Mouse (Mus musculus): ENCODE data around the gene Cdc42bpa. TPM values are rescaled to one million over a fixed set of nuclear protein-coding genes. Genes with fewer than 3 reads are reported as not detected.

The Cdc42bpa gene
- total and polyA plus RNA-seq, 2 experiments from 2014 or later: 29.1 to 84.3 TPM

DNA sequence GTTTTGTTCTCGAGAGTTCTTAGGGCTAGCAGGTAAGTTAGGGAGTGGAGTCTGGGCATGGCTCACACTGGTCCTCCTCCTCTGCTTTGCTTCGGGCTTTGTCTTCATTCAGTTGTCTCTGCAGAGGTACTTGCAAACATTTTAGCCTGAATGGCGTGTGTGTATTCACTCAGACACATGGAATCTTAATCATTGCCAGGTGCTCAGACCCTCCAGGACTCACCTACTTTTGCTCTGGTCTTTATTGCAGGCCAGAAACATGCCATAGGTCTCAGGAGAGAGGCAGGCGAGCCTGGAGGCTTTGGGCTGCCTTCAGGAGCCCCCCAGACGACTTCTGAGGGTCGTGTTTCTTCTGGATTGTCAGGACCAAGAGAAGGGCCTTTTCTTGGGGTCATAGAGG lies 17.2 kb downstream of the Cdc42bpa start:
- 81% methylated on average over 6 of the region's 6 CpGs for WGBS
- DNase-seq (ENCODE audit: low spot score) (no peak), ATAC-seq (no peak)
- H3K9me3 ChIP-seq (ENCODE audit: low read length): peaks cover 5% of the 10 kb centered on the region; the same call in 1 of the 2 replicates
- H3K27ac ChIP-seq: no peak overlapping the region
- no peaks in the 10 kb centered on the region for H3K27me3 ChIP-seq (ENCODE audit: insufficient read depth, low read length)
- no peak overlapping the region for H3K4me2 ChIP-seq (ENCODE audit: low read depth, low read length)
- no peak for TF ChIP-seq CTCF (IDR thresholded peaks at IDR 0.05; ENCODE audit: low read depth)
- H3K4me3 ChIP-seq (ENCODE audit: low read length): no peak overlapping the region
- H3K9ac ChIP-seq (replicated peaks; ENCODE audit: low read length): no peak overlapping the region
- H3K4me1 ChIP-seq (ENCODE audit: insufficient read depth, low read length): peaks cover 3% of the 10 kb centered on the region; the same call in 1 of the 2 replicates
- no peaks in the 10 kb centered on the region for H3K36me3 ChIP-seq (ENCODE audit: insufficient read depth, low read length)

DNA sequence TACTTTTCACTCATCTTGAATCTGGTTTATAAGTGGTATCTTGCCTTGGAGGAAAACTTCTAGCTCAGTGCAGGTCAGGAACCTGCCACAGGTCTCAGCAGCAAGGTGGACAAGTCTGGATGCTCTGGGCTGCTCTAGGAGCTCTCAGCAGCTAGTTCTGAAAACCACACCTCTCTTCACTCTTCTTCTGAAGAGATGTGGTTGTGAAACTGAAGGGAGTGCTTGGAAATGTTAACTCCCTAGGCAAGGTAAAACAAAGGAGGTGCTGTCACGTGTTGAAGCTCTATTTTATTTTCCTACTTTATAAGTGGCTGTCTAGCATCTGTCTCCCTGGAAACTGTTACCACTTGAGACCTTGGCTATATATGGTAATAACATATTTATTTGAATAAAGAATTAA lies 18.5 kb downstream of the Cdc42bpa start:
- Histone ChIP-seq H3K4me3 (ENCODE audit: low read length) (no peak overlapping the region), H3K9ac (replicated peaks; ENCODE audit: low read length) (no peak overlapping the region), H3K27me3 (ENCODE audit: insufficient read depth, low read length) (no peaks in the 10 kb centered on the region), H3K4me1 (ENCODE audit: insufficient read depth, low read length) (peaks cover 3% of the 10 kb centered on the region; the same call in 1 of the 2 replicates), H3K36me3 (ENCODE audit: insufficient read depth, low read length) (no peaks in the 10 kb centered on the region), H3K9me3 (ENCODE audit: low read length) (peaks cover 5% of the 10 kb centered on the region; the same call in 1 of the 2 replicates), H3K27ac (no peak overlapping the region), H3K4me2 (ENCODE audit: low read depth, low read length) (no peak overlapping the region)
- no peak for DNase-seq (ENCODE audit: low spot score)
- 52% methylated on average over 1 of the region's 1 CpGs for WGBS
- no peak for ATAC-seq
- no peak for TF ChIP-seq CTCF (IDR thresholded peaks at IDR 0.05; ENCODE audit: low read depth)

GRCm38 (mm10) chr1:179981680-179982079 lies 21.4 kb downstream of the Cdc42bpa start:
- Histone ChIP-seq H3K4me3 (ENCODE audit: low read length) (no peak overlapping the region), H3K9ac (replicated peaks; ENCODE audit: low read length) (no peak overlapping the region), H3K4me2 (ENCODE audit: low read depth, low read length) (no peak overlapping the region), H3K4me1 (ENCODE audit: insufficient read depth, low read length) (no peaks in the 10 kb centered on the region), H3K27me3 (ENCODE audit: insufficient read depth, low read length) (no peaks in the 10 kb centered on the region), H3K9me3 (ENCODE audit: low read length) (peaks cover 5% of the 10 kb centered on the region; the same call in 1 of the 2 replicates), H3K27ac (no peak overlapping the region), H3K36me3 (ENCODE audit: insufficient read depth, low read length) (no peaks in the 10 kb centered on the region)
- no peak for ATAC-seq
- no peak for TF ChIP-seq CTCF (IDR thresholded peaks at IDR 0.05; ENCODE audit: low read depth)
- DNase-seq (ENCODE audit: low spot score): no peak

DNA sequence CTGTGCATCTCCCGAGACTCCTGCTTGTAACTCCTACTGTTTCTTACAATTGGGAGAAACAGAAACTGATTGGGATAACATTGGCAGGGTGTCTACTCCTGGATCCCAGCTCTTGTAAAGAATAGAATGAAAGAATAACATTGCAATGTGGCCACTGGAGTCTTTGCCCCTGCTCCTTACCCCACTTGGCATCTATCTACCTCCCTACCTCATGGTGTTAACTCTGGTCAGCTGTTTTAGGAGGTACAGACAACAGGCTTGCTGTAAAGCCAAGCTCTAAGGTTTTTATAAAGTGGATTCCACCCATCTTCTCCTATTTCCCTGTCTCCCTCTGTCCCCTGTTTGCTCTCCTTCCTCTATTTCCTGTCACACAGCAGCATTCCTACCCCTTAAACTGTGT lies 21.9 kb downstream of the Cdc42bpa start:
- no peak overlapping the region for H3K4me2 ChIP-seq (ENCODE audit: low read depth, low read length)
- H3K27ac ChIP-seq: no peak overlapping the region
- no peaks in the 10 kb centered on the region for H3K4me1 ChIP-seq (ENCODE audit: insufficient read depth, low read length)
- ATAC-seq: no peak
- no peak for TF ChIP-seq CTCF (IDR thresholded peaks at IDR 0.05; ENCODE audit: low read depth)
- H3K27me3 ChIP-seq (ENCODE audit: insufficient read depth, low read length): no peaks in the 10 kb centered on the region
- 75% methylated on average over 1 of the region's 1 CpGs for WGBS
- H3K36me3 ChIP-seq (ENCODE audit: insufficient read depth, low read length): no peaks in the 10 kb centered on the region
- no peak overlapping the region for H3K4me3 ChIP-seq (ENCODE audit: low read length)
- DNase-seq (ENCODE audit: low spot score): no peak
- H3K9ac ChIP-seq (replicated peaks; ENCODE audit: low read length): no peak overlapping the region
- H3K9me3 ChIP-seq (ENCODE audit: low read length): peaks cover 5% of the 10 kb centered on the region; the same call in 1 of the 2 replicates

GRCm38 (mm10) chr1:179982933-179983332 lies 22.7 kb downstream of the Cdc42bpa start:
- Histone ChIP-seq H3K9ac (replicated peaks; ENCODE audit: low read length) (no peak overlapping the region), H3K4me3 (ENCODE audit: low read length) (no peak overlapping the region), H3K9me3 (ENCODE audit: low read length) (peaks cover 5% of the 10 kb centered on the region; the same call in 1 of the 2 replicates), H3K36me3 (ENCODE audit: insufficient read depth, low read length) (no peaks in the 10 kb centered on the region), H3K4me1 (ENCODE audit: insufficient read depth, low read length) (no peaks in the 10 kb centered on the region), H3K27ac (no peak overlapping the region), H3K27me3 (ENCODE audit: insufficient read depth, low read length) (no peaks in the 10 kb centered on the region), H3K4me2 (ENCODE audit: low read depth, low read length) (no peak overlapping the region)
- no peak for DNase-seq (ENCODE audit: low spot score)
- no peak for TF ChIP-seq CTCF (IDR thresholded peaks at IDR 0.05; ENCODE audit: low read depth)
- no peak for ATAC-seq
- 77% methylated on average over 1 of the region's 1 CpGs for WGBS

DNA sequence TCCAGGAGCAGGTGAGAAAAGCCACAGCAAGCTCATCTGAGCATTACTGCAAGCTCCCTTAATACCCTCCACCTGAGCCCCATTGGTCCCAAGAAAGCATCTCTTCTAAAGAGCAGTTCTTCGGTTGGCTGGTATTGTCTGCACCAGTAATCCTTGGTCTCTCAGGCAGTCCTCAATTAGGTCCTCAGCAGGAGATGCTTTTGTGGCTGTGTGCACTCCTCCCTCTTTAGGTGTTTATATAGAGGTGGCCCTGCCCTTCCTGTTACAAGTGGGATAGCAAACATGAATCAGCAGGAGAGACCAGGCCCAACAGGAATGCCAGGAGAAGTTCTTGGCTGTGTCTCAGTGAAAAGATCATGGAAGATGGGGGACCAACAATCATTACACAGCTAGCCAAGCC lies 23.9 kb downstream of the Cdc42bpa start:
- H3K27ac ChIP-seq: no peak overlapping the region
- H3K36me3 ChIP-seq (ENCODE audit: insufficient read depth, low read length): no peaks in the 10 kb centered on the region
- H3K4me3 ChIP-seq (ENCODE audit: low read length): no peak overlapping the region
- H3K27me3 ChIP-seq (ENCODE audit: insufficient read depth, low read length): no peaks in the 10 kb centered on the region
- no peak overlapping the region for H3K9ac ChIP-seq (replicated peaks; ENCODE audit: low read length)
- TF ChIP-seq CTCF (IDR thresholded peaks at IDR 0.05; ENCODE audit: low read depth): no peak
- DNase-seq (ENCODE audit: low spot score): no peak
- H3K4me2 ChIP-seq (ENCODE audit: low read depth, low read length): no peak overlapping the region
- WGBS: 71% methylated on average over 1 of the region's 1 CpGs
- ATAC-seq: no peak
- H3K4me1 ChIP-seq (ENCODE audit: insufficient read depth, low read length): no peaks in the 10 kb centered on the region
- peaks cover 5% of the 10 kb centered on the region; the same call in 1 of the 2 replicates for H3K9me3 ChIP-seq (ENCODE audit: low read length)

DNA sequence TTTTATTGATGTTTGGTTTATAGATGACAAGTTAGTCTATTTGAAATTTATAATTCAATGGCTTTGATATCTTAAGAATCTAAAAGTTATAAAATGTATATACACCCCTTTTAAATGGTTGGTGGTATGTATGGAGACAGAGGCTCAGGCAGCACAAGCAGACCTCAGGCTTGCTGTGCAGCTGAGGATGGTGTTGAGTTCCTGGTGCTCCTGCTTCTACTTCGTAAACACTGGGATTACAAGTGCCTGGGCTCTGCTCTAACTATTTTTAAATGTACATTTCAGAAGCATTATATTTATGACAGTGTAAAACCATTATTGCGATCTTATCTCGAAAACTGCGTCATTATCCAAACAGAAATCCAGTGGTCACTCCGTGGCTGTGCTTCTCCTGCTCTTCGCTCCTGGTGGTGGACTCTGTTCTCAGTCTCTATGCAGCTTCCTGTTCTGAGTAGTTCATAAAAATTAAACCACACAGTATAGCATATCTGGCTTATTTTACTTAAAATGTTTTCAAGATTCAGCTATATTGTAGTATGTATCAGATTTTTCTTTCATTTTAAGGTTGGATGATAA lies 31.5 kb downstream of the Cdc42bpa start:
- WGBS: 89% methylated on average over 6 of the region's 6 CpGs
- no peak for ATAC-seq
- no peak overlapping the region for H3K9ac ChIP-seq (replicated peaks; ENCODE audit: low read length)
- H3K4me2 ChIP-seq (ENCODE audit: low read depth, low read length): no peak overlapping the region
- DNase-seq (ENCODE audit: low spot score): no peak
- H3K9me3 ChIP-seq (ENCODE audit: low read length): no peaks in the 10 kb centered on the region
- no peaks in the 10 kb centered on the region for H3K4me1 ChIP-seq (ENCODE audit: insufficient read depth, low read length)
- H3K27ac ChIP-seq: no peak overlapping the region
- H3K27me3 ChIP-seq (ENCODE audit: insufficient read depth, low read length): no peaks in the 10 kb centered on the region
- no peak for TF ChIP-seq CTCF (IDR thresholded peaks at IDR 0.05; ENCODE audit: low read depth)
- H3K4me3 ChIP-seq (ENCODE audit: low read length): no peak overlapping the region
- H3K36me3 ChIP-seq (ENCODE audit: insufficient read depth, low read length): no peaks in the 10 kb centered on the region
